Mouse (Mus musculus): ENCODE data around the gene Gm16440. TPM values are rescaled to one million over a fixed set of nuclear protein-coding genes. Genes with fewer than 3 reads are reported as not detected.
A peak's percentile ranks its signal among the peaks of the same experiment; 100 is the strongest.
"Not testable (repeated sequence)": the region's sequence is repeated elsewhere in the genome, so short reads cannot be mapped to it uniquely, and the experiment has no call there.

Gene Gm16440
- polyA plus RNA-seq (2015; fragmentation: Nextera tagmentation; extraction: Ambion mirVana), result not detected in 2 replicates

- not testable (repeated sequence) for H3K9me3 ChIP-seq
Measured at GRCm38 (mm10) chr14:6390219-6390618, at the start of gene Gm16440. TSS of gene Gm16440 (minus strand) at chr14:6390319.

DNA sequence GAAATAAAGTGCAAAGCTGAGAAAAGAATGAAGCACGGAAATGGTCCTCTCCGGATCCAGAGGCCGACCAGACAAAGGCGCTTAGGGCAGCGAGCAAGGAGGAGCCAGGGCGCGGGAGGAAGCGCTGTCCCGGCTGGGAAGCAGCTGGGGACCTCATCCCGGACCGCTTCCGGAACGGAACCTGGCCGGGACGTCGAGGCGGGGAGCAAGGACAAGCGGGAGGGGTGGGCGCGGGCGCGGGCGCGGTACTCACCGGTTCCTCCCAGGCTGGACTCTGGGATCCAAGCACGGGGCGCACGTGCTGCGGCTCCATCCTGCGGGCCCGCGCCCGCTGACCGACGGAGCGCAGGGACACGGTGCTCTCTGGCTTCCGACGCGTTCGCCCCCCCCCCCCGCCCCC, 36.6 kb upstream of the Gm16440 start:
- not testable (repeated sequence) for H3K27ac ChIP-seq; H3K9me3 ChIP-seq; ATAC-seq (ENCODE audit: insufficient number of reproducible peaks, insufficient read depth, low FRiP score, low TSS enrichment, low read depth); H3K4me1 ChIP-seq; H3K27me3 ChIP-seq; H3K36me3 ChIP-seq; H3K9ac ChIP-seq
- 5% methylated on average over 32 of the region's 42 CpGs for WGBS
- peak overlapping the region; percentile 36 for H3K4me3 ChIP-seq
- peak overlapping the region; percentile 58 for H3K4me2 ChIP-seq

More at GRCm38 (mm10) chr14:6390219-6390618, at the start of gene Gm16440:
- H3K4me2 ChIP-seq; H3K27me3 ChIP-seq; H3K4me3 ChIP-seq; H3K9ac ChIP-seq; H3K4me1 ChIP-seq; H3K36me3 ChIP-seq; ATAC-seq (ENCODE audit: insufficient number of reproducible peaks, insufficient read depth, low FRiP score, low TSS enrichment, low read depth); H3K27ac ChIP-seq: not testable (repeated sequence)
- WGBS, result 88% methylated on average over 2 of the region's 4 CpGs

GRCm38 (mm10) chr14:6426353-6426752, 36.2 kb upstream of the Gm16440 start:
- not testable (repeated sequence) for ATAC-seq (ENCODE audit: insufficient number of reproducible peaks, insufficient read depth, low FRiP score, low TSS enrichment, low read depth); H3K9ac ChIP-seq; H3K4me1 ChIP-seq; H3K27ac ChIP-seq; H3K36me3 ChIP-seq; H3K27me3 ChIP-seq; H3K9me3 ChIP-seq
- Histone ChIP-seq H3K4me2 (peak overlapping the region; percentile 58), H3K4me3 (peak overlapping the region; percentile 36)
- WGBS, result 22% methylated on average over 22 of the region's 22 CpGs

DNA sequence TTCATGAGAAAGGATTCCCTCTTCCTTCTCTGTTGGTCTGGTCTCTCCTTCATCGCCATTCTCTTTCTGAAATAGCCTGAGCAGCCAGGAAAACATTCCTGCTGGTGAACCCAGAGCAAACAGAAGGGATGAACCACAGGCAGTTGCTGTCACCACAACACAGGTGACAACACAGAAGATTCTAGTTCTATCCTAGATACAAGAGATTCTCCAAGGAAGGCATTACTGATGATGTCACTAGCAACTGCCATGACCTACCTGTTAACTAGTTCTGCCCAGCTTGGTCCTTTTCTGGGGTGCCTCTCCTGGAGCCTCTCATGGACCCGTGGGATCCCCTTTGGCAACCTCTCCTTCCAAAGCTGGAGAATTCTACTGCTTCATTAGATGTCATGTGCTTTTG, 22.3 kb upstream of the Gm16440 start, which contains the start of gene Gm3591:
Gene Gm3591, minus strand, starts transcription at position 101 of the 400 bp plus-strand sequence.
- H3K4me2 ChIP-seq; H3K27me3 ChIP-seq; H3K4me1 ChIP-seq; H3K9me3 ChIP-seq; H3K9ac ChIP-seq; H3K4me3 ChIP-seq; ATAC-seq (ENCODE audit: insufficient number of reproducible peaks, insufficient read depth, low FRiP score, low TSS enrichment, low read depth); H3K27ac ChIP-seq; H3K36me3 ChIP-seq: not testable (repeated sequence)
- no CpG with 5 or more reads among the region's 2 CpGs for WGBS

GRCm38 (mm10) chr14:6343578-6343977, 46.5 kb downstream of the Gm16440 start, which contains the start of gene Gm3618:
TSS of gene Gm3618 (minus strand) at chr14:6343678.
- not testable (repeated sequence) for H3K4me3 ChIP-seq, H3K4me2 ChIP-seq

More at GRCm38 (mm10) chr14:6343578-6343977, 46.5 kb downstream of the Gm16440 start, which contains the start of gene Gm3618:
- not testable (repeated sequence) for ATAC-seq (ENCODE audit: insufficient number of reproducible peaks, insufficient read depth, low FRiP score, low TSS enrichment, low read depth); H3K4me1 ChIP-seq; H3K27ac ChIP-seq; H3K9me3 ChIP-seq; H3K27me3 ChIP-seq; H3K9ac ChIP-seq; H3K36me3 ChIP-seq
- WGBS, result no CpG with 5 or more reads among the region's 10 CpGs

Other genes starting within 250 kb of the Gm16440 start
- not detected in 2 replicates for gene Gm21560, start 171.0 kb downstream of the Gm16440 start, polyA plus RNA-seq (2015; fragmentation: Nextera tagmentation; extraction: Ambion mirVana)
- 1.3 and 1.7 TPM in 2 replicates for gene Gm3411, start 103.1 kb downstream of the Gm16440 start, polyA plus RNA-seq (2015; fragmentation: Nextera tagmentation; extraction: Ambion mirVana)
- not detected in 2 replicates for gene Gm21103, start 85.5 kb downstream of the Gm16440 start, polyA plus RNA-seq (2015; fragmentation: Nextera tagmentation; extraction: Ambion mirVana)
- not detected in 2 replicates for gene Gm3618, start 46.6 kb downstream of the Gm16440 start, polyA plus RNA-seq (2015; fragmentation: Nextera tagmentation; extraction: Ambion mirVana)
- 1.6 and 1.8 TPM in 2 replicates for gene Gm3591, start 22.2 kb upstream of the Gm16440 start, polyA plus RNA-seq (2015; fragmentation: Nextera tagmentation; extraction: Ambion mirVana)
- not detected in 2 replicates for gene Gm3594, start 54.3 kb upstream of the Gm16440 start, polyA plus RNA-seq (2015; fragmentation: Nextera tagmentation; extraction: Ambion mirVana)
- not detected in 2 replicates for gene Gm8356, start 147.0 kb upstream of the Gm16440 start, polyA plus RNA-seq (2015; fragmentation: Nextera tagmentation; extraction: Ambion mirVana)
- gene Gm3629, start 200.3 kb upstream of the Gm16440 start, polyA plus RNA-seq (2015; fragmentation: Nextera tagmentation; extraction: Ambion mirVana), result 0.67 TPM in 1 of 2 replicates, not detected in the other
- gene Gm3460, start 232.1 kb upstream of the Gm16440 start, polyA plus RNA-seq (2015; fragmentation: Nextera tagmentation; extraction: Ambion mirVana), result not detected in 2 replicates